Mouse (Mus musculus) WW6 (cell line): ENCODE results near the gene 1700034I23Rik.
"Not testable (repeated sequence)": the region's sequence is repeated elsewhere in the genome, so short reads cannot be mapped to it uniquely, and the experiment has no call there.

Source experiments
- DNase-seq: peaks from one replicate; pipeline ENCODE4 v3.0.0-alpha.2; 2013; ENCODE audit warnings: low read depth, low spot score

1700034I23Rik gene

GRCm38 (mm10) chr3:40902443-40902842 lies at the start of gene 1700034I23Rik:
TSS of gene 1700034I23Rik (minus strand) at chr3:40902543.
- DNase-seq: not testable (repeated sequence)

GRCm38 (mm10) chr3:40951365-40951764 lies 49.0 kb upstream of the 1700034I23Rik start:
- no peak for DNase-seq

- no peak for DNase-seq
These were observed 48.4 kb upstream of the 1700034I23Rik start for GRCm38 (mm10) chr3:40950601-40951201.

- DNase-seq: no peak
These were observed 47.7 kb upstream of the 1700034I23Rik start for GRCm38 (mm10) chr3:40949903-40950600.

GRCm38 (mm10) chr3:40949170-40949902 lies 47.0 kb upstream of the 1700034I23Rik start, which contains the start of gene Larp1b:
TSS of gene Larp1b (plus strand) at chr3:40949828.
- peak; percentile 95 for DNase-seq

- DNase-seq: no peak
These were observed 36.7 kb upstream of the 1700034I23Rik start for GRCm38 (mm10) chr3:40939019-40939418.

- DNase-seq: no peak
These were observed 36.2 kb upstream of the 1700034I23Rik start for GRCm38 (mm10) chr3:40938592-40938991.

GRCm38 (mm10) chr3:40938189-40938588 lies 35.8 kb upstream of the 1700034I23Rik start:
- DNase-seq: no peak

GRCm38 (mm10) chr3:40894336-40894735 lies 8.0 kb downstream of the 1700034I23Rik start:
- DNase-seq: not testable (repeated sequence)

GRCm38 (mm10) chr3:40893816-40894258 lies 8.5 kb downstream of the 1700034I23Rik start:
- peak; percentile 95 for DNase-seq

- DNase-seq: not testable (repeated sequence)
These were observed 49.1 kb downstream of the 1700034I23Rik start for GRCm38 (mm10) chr3:40853123-40853738.
